Mouse (Mus musculus) liver, embryonic 15.5 days (tissue): ENCODE data around the gene Gm20388. TPM values are rescaled to one million over a fixed set of nuclear protein-coding genes. Genes with fewer than 3 reads are reported as not detected.
A peak's percentile ranks its signal among the peaks of the same experiment; 100 is the strongest.

Source experiments
- ATAC-seq: fragments of 200-750 bp; cut with Nextera tagmentation; 2 replicates; pipeline ENCODE4 v1.8.0; 2017; ENCODE audit warnings: moderate number of reproducible peaks, mild to moderate bottlenecking, moderate library complexity; ENCODE audit not compliant: insufficient read depth
- H3K27ac ChIP-seq: fragments of 300-500 bp; sonication (generic); replicated peaks from 2 replicates; pipeline ENCODE4 v1.5.1; 2015; ENCODE audit warnings: mild to moderate bottlenecking, inconsistent platforms
- H3K27me3 ChIP-seq: fragments of 300-500 bp; sonication (generic); 2 replicates; pipeline ENCODE4 v1.6.1; 2015; ENCODE audit warnings: mild to moderate bottlenecking, inconsistent platforms
- H3K36me3 ChIP-seq: fragments of 300-500 bp; sonication (generic); replicated peaks from 2 replicates; pipeline ENCODE4 v1.6.1; 2015; ENCODE audit warnings: moderate library complexity, mild to moderate bottlenecking, inconsistent platforms
- H3K4me1 ChIP-seq: fragments of 300-500 bp; sonication (generic); replicated peaks from 2 replicates; pipeline ENCODE4 v1.6.1; 2015; ENCODE audit warnings: inconsistent platforms
- H3K4me2 ChIP-seq: fragments of 300-500 bp; sonication (generic); 2 replicates; pipeline ENCODE4 v1.6.1; 2015; ENCODE audit warnings: moderate library complexity, mild to moderate bottlenecking, inconsistent platforms
- H3K4me3 ChIP-seq: fragments of 300-500 bp; sonication (generic); replicated peaks from 2 replicates; pipeline ENCODE4 v1.5.1; 2015; ENCODE audit warnings: mild to moderate bottlenecking, inconsistent platforms
- H3K9ac ChIP-seq: fragments of 300-500 bp; sonication (generic); 2 replicates; pipeline ENCODE4 v1.6.1; 2015; ENCODE audit warnings: moderate library complexity, mild to moderate bottlenecking, inconsistent platforms
- H3K9me3 ChIP-seq: fragments of 300-500 bp; sonication (generic); replicated peaks from 2 replicates; pipeline ENCODE4 v1.6.1; 2016; ENCODE audit warnings: inconsistent platforms
- WGBS: fragments of 180-500 bp; shearing (Covaris S2); methylation state at CpG from one replicate; pipeline ENCODE4 v1.1.7; 2015; ENCODE audit warnings: mixed read lengths; ENCODE audit not compliant: insufficient replicate concordance; 5-methylcytosine and 5-hydroxymethylcytosine counted together
- polyA plus RNA-seq: library from polyadenylated mRNA; unstranded; fragments of >200 nt; fragmentation: Nextera tagmentation; extraction: Ambion mirVana; gene quantifications from 2 replicates; pipeline ENCODE4 v1.2.1, GENCODE M21; 2015

Gene Gm20388
- polyA plus RNA-seq, 1 experiment from 2014 or later: not detected

DNA sequence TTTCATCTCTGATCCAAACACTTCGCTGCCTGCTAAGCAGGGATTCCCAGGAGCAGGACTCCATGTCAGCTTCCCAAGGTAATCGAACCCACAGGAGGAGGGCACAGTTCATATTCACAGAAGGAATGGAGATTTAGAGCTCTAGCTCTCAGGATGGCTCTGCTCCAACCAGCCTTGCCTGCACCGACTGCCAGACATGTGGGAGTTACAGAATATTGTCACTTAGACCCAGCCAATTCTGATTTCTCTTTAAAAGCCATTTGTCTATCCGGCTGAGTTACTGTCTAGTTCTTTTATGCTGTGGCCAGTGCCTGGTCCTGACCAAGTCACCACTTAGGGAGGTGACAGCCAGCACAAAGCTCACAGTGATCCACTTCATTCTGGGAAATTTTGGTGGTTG is 4071.0 kb downstream of the Gm20388 start:
- peak overlapping the region; percentile 100 for H3K9ac ChIP-seq
- peak overlapping the region; percentile 83 for H3K4me2 ChIP-seq
- H3K9me3 ChIP-seq: no peaks in the 10 kb centered on the region
- H3K27me3 ChIP-seq: no peaks in the 10 kb centered on the region
- peaks cover 44% of the 10 kb centered on the region for H3K36me3 ChIP-seq
- no peak for ATAC-seq
- peak overlapping the region; percentile 99 for H3K4me3 ChIP-seq
- H3K27ac ChIP-seq: peak overlapping the region; percentile 96
- WGBS: 35% methylated on average over 4 of the region's 4 CpGs
- H3K4me1 ChIP-seq: peaks cover 74% of the 10 kb centered on the region

DNA sequence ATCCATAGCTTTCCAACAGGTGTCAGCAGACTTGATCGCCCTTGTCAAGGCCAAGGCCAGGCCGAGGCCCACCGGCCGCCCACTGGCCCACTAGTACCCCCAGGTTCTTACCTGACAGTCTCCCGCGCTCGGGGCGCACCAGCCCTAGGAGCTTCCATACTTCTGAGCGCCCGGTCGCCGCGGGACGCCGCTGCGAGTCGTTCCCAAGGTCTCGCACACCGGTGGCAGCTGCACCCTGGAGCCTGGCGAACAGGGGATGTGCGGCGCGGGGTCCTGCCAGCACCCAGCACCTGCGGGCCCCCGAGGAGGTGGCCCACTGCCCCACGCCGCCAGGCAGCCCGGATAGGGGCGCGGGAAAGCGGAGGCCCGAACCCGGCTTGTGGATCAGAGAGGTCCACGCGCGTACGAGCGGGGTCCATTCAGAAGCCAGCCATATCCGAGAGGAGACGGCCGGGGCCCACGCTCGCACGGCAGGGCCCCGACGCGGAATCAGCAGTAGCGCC is 4071.7 kb downstream of the Gm20388 start:
- WGBS: under 1% methylated on average over 48 of the region's 48 CpGs
- no peaks in the 10 kb centered on the region for H3K9me3 ChIP-seq
- peaks cover 37% of the 10 kb centered on the region for H3K36me3 ChIP-seq
- H3K4me1 ChIP-seq: peaks cover 74% of the 10 kb centered on the region
- ATAC-seq: peak; percentile 3; the same call in 1 of the 2 replicates
- peak overlapping the region; percentile 96 for H3K27ac ChIP-seq
- H3K27me3 ChIP-seq: no peaks in the 10 kb centered on the region
- H3K9ac ChIP-seq: peak overlapping the region; percentile 100
- H3K4me2 ChIP-seq: peak overlapping the region; percentile 83
- peak overlapping the region; percentile 99 for H3K4me3 ChIP-seq

DNA sequence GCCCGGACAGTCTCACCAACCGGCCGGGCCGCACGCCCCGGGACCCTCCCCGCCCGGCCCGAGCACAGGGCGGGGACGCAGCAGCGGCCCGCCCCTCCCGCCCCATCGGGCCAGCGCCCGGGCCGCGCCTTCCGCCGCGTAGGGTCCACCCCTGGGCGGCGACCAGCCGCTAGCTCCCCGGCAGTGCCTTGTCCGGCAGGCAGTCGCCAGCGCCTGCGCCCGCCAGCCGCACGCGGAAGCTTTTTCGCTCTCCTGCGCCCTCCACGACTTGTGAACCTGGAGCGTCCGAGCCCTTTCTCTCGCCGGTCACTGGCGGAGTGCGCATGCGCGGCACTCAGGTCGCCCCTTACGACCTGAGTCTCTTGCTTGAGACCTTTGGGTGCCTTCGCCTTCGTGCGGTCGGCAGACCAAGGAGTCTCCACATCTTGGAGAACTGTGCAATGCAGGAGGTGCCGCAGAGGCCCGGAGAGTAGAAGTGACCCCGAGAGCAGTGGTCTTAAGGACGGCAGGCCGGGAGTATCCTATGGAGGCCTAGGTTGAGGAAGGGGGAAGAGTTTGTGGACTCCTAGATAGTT is 4072.3 kb downstream of the Gm20388 start, which contains the start of gene Abcb10:
Gene Abcb10 (minus strand): TSS at position 297 of the 575 bp plus-strand sequence.
- H3K27me3 ChIP-seq: no peaks in the 10 kb centered on the region
- H3K4me2 ChIP-seq: peak within 1 kb of the TSS; percentile 83
- peak; percentile 83 for ATAC-seq
- WGBS: under 1% methylated on average over 50 of the region's 56 CpGs
- no peaks in the 10 kb centered on the region for H3K9me3 ChIP-seq
- peaks cover 74% of the 10 kb centered on the region for H3K4me1 ChIP-seq
- H3K9ac ChIP-seq: peak within 1 kb of the TSS; percentile 100
- peak within 1 kb of the TSS; percentile 99 for H3K4me3 ChIP-seq
- peaks cover 32% of the 10 kb centered on the region for H3K36me3 ChIP-seq
- H3K27ac ChIP-seq: peak within 1 kb of the TSS; percentile 96

DNA sequence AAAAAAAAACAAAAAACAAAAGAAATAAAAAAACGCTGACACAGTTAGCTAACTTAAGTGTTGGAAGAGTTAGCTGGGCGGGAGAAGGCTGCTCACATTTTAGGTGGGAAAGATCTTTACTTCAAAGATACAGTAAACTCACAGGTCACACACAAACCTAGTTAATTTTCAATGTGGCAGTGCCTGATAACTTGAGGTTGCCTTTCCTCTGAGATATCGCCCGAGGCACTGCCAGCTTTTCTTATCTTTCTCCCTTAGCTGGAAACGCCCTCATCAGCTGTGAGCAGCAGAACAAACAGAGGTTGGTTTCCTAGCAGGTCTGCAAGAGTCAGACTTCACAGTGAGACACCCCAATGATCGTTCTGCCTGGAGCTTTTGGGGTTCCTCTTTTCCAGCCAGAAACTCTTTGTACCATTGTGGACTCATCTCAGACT is 4078.0 kb downstream of the Gm20388 start:
- Histone ChIP-seq H3K4me2 (peak overlapping the region; percentile 76), H3K9me3 (no peaks in the 10 kb centered on the region), H3K27me3 (no peaks in the 10 kb centered on the region), H3K36me3 (peaks cover 9% of the 10 kb centered on the region; the same call in 1 of the 2 replicates), H3K4me3 (peak overlapping the region; percentile 43), H3K9ac (peak overlapping the region; percentile 66), H3K4me1 (peaks cover 87% of the 10 kb centered on the region), H3K27ac (peak overlapping the region; percentile 96)
- 8% methylated on average over 6 of the region's 6 CpGs for WGBS
- peak; percentile 93 for ATAC-seq

DNA sequence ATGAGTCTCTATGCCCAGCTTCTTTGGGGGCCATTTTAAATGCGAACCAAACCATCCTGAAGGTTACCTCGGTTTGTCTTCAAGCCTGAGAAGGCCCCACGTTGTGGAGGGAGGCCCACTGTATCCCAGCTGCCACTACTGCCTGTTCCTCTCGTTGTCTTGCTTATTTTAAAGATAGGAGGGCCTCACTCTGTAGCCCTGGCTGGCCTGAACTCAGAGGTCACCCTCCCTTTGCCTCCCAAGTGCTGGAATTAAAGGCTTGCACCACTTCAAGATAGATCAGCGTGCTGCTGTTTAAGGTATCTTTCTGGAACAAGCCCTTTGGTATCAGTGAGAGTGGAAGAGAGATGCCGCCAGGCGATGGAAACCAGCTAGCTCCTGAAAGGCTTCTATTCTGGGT is 4078.5 kb downstream of the Gm20388 start:
- H3K9ac ChIP-seq: peak overlapping the region; percentile 66
- H3K4me3 ChIP-seq: peak overlapping the region; percentile 43
- WGBS: 17% methylated on average over 7 of the region's 7 CpGs

DNA sequence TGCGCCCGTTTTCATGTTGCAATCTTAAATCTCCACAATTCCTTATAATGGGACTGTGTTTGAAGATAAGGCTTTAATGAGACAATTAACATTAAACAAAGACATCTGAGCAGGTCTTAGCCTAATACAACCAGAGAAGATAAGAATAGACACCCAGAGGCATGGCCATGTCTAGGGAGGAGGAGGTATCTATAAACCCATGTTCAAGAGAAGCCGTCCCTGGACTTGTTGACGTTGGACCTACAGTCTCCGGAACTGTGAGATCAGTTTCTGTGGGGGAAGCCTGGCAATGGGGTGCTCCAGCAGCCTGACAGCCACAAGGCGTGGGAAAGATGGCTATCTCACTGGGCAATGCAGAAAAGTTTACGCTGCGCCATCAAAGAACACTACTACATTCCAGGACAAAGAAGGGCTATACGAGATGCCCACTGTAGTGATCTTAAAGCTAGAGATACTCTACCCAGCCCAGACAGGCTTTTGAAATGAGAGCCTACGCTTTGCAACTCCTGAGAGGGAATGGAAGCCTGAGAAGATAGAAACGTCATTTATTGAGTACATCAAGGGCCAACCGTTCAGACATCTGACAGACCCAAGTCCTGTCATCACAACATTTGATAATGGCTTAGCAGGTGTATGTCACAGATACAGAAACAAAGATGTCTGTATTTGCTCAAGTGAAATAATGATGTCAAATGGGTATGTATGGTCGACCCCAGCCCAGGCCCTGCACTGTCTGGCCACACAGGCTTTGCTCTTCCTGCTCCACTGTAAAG is 4079.8 kb downstream of the Gm20388 start:
- Histone ChIP-seq H3K36me3 (peaks cover 25% of the 10 kb centered on the region), H3K9ac (peak overlapping the region; percentile 66), H3K27ac (peak overlapping the region; percentile 96), H3K9me3 (no peaks in the 10 kb centered on the region), H3K4me2 (peak overlapping the region; percentile 76), H3K4me1 (peaks cover 68% of the 10 kb centered on the region), H3K27me3 (no peaks in the 10 kb centered on the region), H3K4me3 (peak overlapping the region; percentile 43)
- ATAC-seq: peak; percentile 35
- 19% methylated on average over 13 of the region's 13 CpGs for WGBS

More for the DNA sequence above, 4078.5 kb downstream of the Gm20388 start:
- Histone ChIP-seq H3K27me3 (no peaks in the 10 kb centered on the region), H3K36me3 (peaks cover 12% of the 10 kb centered on the region), H3K9me3 (no peaks in the 10 kb centered on the region), H3K4me2 (peak overlapping the region; percentile 76), H3K27ac (peak overlapping the region; percentile 96), H3K4me1 (peaks cover 81% of the 10 kb centered on the region)
- ATAC-seq: peak; percentile 63

DNA sequence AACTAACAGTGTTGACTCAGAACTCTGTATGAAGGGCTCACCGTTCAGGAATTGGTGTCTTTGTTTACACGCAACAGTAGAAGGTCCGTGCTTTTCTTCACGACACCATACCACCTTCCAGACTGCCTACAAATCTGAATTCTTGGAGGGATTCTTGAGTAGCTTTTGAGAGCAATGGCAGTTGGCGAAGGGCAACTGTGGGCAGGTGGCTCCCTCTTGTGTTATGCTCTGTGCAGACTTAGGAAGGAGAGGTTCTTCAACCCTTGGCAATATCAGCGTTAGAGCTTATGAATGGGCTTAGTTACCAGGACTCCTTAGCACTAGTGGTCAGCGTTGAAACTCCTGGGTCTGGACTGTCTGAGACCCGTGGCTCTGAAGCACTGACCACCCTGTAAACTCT is 4081.9 kb downstream of the Gm20388 start:
- no peak overlapping the region for H3K4me3 ChIP-seq
- no peak overlapping the region for H3K9ac ChIP-seq
- 64% methylated on average over 8 of the region's 8 CpGs for WGBS
- no peaks in the 10 kb centered on the region for H3K27me3 ChIP-seq
- peak overlapping the region; percentile 73 for H3K27ac ChIP-seq
- ATAC-seq: no peak
- H3K9me3 ChIP-seq: no peaks in the 10 kb centered on the region
- no peak overlapping the region for H3K4me2 ChIP-seq
- peaks cover 47% of the 10 kb centered on the region for H3K4me1 ChIP-seq
- H3K36me3 ChIP-seq: peaks cover 43% of the 10 kb centered on the region

DNA sequence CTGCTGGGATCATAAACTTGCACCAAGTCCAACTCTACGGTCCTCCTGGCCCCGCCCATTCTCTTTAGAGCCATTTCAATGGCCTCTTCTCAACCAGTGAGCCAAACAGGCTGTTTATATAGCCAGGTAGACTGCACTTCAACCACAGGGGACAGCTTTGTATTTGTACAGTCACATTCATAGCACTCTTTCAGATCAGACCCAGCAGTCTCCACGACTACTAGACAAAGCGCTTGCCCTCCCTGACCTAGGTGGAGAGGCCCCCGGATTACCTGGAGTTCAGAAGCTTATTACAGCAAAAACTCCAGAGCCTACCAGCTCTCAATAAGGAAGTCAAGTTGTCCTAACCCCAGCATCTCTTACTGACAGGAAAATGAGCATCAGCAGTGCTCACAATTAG is 4083.0 kb downstream of the Gm20388 start:
- H3K4me2 ChIP-seq: no peak overlapping the region
- H3K36me3 ChIP-seq: peaks cover 51% of the 10 kb centered on the region
- 81% methylated on average over 5 of the region's 5 CpGs for WGBS
- H3K4me1 ChIP-seq: peaks cover 40% of the 10 kb centered on the region
- no peaks in the 10 kb centered on the region for H3K27me3 ChIP-seq
- no peaks in the 10 kb centered on the region for H3K9me3 ChIP-seq
- no peak overlapping the region for H3K4me3 ChIP-seq
- no peak overlapping the region for H3K9ac ChIP-seq
- ATAC-seq: no peak
- no peak overlapping the region for H3K27ac ChIP-seq

DNA sequence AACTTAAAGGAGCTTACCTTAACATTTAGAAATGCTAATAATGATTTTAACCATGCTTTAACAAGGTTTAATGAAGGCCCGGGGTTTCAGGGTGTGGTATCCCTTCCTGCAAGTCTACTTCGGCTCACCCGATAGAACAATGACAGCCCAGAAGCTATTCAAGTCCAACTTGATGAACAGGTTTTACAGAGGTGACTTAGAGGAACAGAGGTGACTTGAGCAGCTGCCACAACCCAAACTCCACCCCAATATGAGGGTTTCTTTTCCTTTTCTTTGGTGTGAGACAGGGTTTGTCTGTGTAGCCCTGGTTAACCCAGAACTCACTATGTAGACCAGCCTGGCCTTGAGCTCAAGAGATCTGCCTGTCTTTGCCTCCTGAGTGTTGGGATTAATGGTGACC is 4083.4 kb downstream of the Gm20388 start:
- Histone ChIP-seq H3K27me3 (no peaks in the 10 kb centered on the region), H3K4me1 (peaks cover 37% of the 10 kb centered on the region), H3K9ac (no peak overlapping the region), H3K36me3 (peaks cover 55% of the 10 kb centered on the region), H3K27ac (no peak overlapping the region), H3K4me2 (no peak overlapping the region), H3K9me3 (no peaks in the 10 kb centered on the region), H3K4me3 (no peak overlapping the region)
- WGBS: 78% methylated on average over 3 of the region's 3 CpGs
- no peak for ATAC-seq

DNA sequence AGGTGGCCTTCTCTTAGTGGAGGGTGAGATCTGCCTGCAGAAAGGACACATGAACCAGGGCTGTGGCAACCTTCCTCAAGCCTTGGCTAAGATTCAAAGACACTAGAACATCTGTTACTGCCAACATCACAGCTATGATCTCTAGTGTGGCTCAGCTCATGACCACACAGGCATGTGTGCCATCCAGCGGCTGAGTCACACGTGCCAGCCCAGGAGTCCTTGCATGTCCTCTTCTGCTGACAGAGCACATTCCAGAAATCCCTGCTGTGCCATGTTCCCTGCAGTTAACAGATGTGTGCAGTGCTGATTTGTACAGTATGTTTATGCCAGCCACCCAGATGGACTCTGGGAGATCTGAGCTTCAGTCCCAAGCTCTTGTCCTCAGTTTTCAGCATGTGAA is 4088.9 kb downstream of the Gm20388 start:
- Histone ChIP-seq H3K4me3 (no peak overlapping the region), H3K4me2 (no peak overlapping the region), H3K9ac (no peak overlapping the region), H3K27ac (no peak overlapping the region), H3K4me1 (no peaks in the 10 kb centered on the region), H3K27me3 (no peaks in the 10 kb centered on the region), H3K36me3 (peaks cover 93% of the 10 kb centered on the region), H3K9me3 (no peaks in the 10 kb centered on the region)
- WGBS: 78% methylated on average over 2 of the region's 2 CpGs
- ATAC-seq: no peak

DNA sequence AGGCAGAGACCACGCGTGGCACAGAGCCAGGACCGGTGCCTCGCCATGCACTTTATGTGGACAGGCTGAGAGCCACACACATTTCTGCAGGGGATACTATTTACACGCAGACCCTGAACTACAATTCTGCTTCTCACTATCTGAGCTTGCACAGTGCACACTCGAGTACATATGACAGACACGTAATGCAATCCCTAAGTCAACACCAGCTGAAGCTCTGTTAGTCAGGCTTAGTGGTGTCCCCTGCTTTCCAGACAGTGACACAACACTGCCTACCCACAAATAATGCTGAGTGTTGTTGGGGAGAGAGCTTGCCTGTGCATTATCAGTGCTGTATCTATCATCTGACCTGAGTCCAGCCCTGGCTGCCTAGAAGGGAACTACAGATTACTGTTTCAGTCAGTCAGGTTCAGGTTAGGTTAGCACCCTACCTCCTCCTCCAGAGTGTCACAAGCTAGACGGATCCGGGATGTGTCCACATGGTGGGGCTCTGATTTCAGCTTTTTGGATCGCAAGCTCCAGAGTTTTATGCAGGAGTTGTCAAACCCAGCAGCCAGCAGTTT is 4092.0 kb downstream of the Gm20388 start:
- Histone ChIP-seq H3K27me3 (no peaks in the 10 kb centered on the region), H3K4me3 (no peak overlapping the region), H3K4me2 (no peak overlapping the region), H3K9me3 (no peaks in the 10 kb centered on the region), H3K4me1 (no peaks in the 10 kb centered on the region), H3K9ac (no peak overlapping the region), H3K36me3 (peaks cover 98% of the 10 kb centered on the region), H3K27ac (no peak overlapping the region)
- ATAC-seq: 0 out of 2 replicates have a peak, but pooled peaks have one; percentile 4
- WGBS: 92% methylated on average over 10 of the region's 10 CpGs
